Mouse (Mus musculus) limb, embryonic 12.5 days (tissue): ENCODE measurements around the gene Nim1k. TPM values are rescaled to one million over a fixed set of nuclear protein-coding genes. Genes with fewer than 3 reads are reported as not detected.

Experiments
- ATAC-seq: fragments of 200-750 bp; cut with Nextera tagmentation; 2 replicates; pipeline ENCODE4 v1.8.0; 2017; ENCODE audit warnings: low read depth, moderate TSS enrichment; ENCODE audit not compliant: insufficient number of reproducible peaks, insufficient read depth, low FRiP score, low TSS enrichment
- H3K27ac ChIP-seq: fragments of 300-500 bp; sonication (generic); 2 replicates; pipeline ENCODE4 v1.5.1; 2016; ENCODE audit warnings: mild to moderate bottlenecking, moderate library complexity
- H3K27me3 ChIP-seq: fragments of 300-500 bp; sonication (generic); 2 replicates; pipeline ENCODE4 v1.6.1; 2016; ENCODE audit warnings: mild to moderate bottlenecking, moderate library complexity
- H3K36me3 ChIP-seq: fragments of 300-500 bp; sonication (generic); 2 replicates; pipeline ENCODE4 v1.6.1; 2016; ENCODE audit warnings: mild to moderate bottlenecking, moderate library complexity
- H3K4me1 ChIP-seq: fragments of 300-500 bp; sonication (generic); replicated peaks from 2 replicates; pipeline ENCODE4 v1.6.1; 2016
- H3K4me2 ChIP-seq: fragments of 300-500 bp; sonication (generic); 2 replicates; pipeline ENCODE4 v1.6.1; 2016; ENCODE audit warnings: mild to moderate bottlenecking, moderate library complexity
- H3K4me3 ChIP-seq: fragments of 300-500 bp; sonication (generic); replicated peaks from 2 replicates; pipeline ENCODE4 v1.5.1; 2016; ENCODE audit warnings: mild to moderate bottlenecking
- H3K9ac ChIP-seq: fragments of 300-500 bp; sonication (generic); replicated peaks from 2 replicates; pipeline ENCODE4 v1.6.1; 2016; ENCODE audit warnings: mild to moderate bottlenecking, moderate library complexity
- H3K9me3 ChIP-seq: fragments of 300-500 bp; sonication (generic); 2 replicates; pipeline ENCODE4 v1.6.1; 2016; ENCODE audit warnings: mild to moderate bottlenecking, moderate library complexity
- WGBS: fragments of 180-500 bp; shearing (Covaris S2); methylation state at CpG from one replicate; pipeline ENCODE4 v1.1.7; 2016; 5-methylcytosine and 5-hydroxymethylcytosine counted together
- polyA plus RNA-seq: library from polyadenylated mRNA; unstranded; fragments of >200 nt; fragmentation: Nextera tagmentation; extraction: Ambion mirVana; gene quantifications from 2 replicates; pipeline ENCODE4 v1.2.1, GENCODE M21; 2016

Gene Nim1k
- polyA plus RNA-seq, 1 experiment from 2014 or later = 1.6 TPM

DNA sequence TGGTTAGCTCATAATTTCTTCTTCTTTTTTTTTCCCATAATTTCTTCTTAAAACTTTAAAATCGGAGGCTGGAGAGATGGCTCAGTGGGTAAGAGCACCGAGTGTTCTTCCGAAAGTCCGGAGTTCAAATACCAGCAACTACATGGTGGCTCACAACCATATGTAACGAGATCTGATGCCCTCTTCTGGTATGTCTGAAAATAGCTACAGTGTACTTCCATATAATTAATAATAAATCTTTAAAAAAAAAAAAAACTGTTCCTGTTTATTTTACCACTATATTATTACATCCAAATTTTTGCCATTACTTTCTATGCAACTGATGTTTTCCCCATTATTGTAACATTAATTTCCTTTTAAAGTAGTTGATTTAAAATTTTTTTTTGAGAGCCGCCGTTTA, 31.1 kb downstream of the Nim1k start:
- no peak overlapping the region for H3K27ac ChIP-seq
- 0 out of 2 replicates have a peak, but pooled peaks cover 3% of the 10 kb centered on the region for H3K4me1 ChIP-seq
- H3K9me3 ChIP-seq = no peaks in the 10 kb centered on the region
- no peaks in the 10 kb centered on the region for H3K36me3 ChIP-seq
- no peak for ATAC-seq
- H3K9ac ChIP-seq = no peak overlapping the region
- H3K27me3 ChIP-seq = no peaks in the 10 kb centered on the region
- H3K4me2 ChIP-seq = no peak overlapping the region
- WGBS = 83% methylated on average over 7 of the region's 7 CpGs
- H3K4me3 ChIP-seq = no peak overlapping the region

DNA sequence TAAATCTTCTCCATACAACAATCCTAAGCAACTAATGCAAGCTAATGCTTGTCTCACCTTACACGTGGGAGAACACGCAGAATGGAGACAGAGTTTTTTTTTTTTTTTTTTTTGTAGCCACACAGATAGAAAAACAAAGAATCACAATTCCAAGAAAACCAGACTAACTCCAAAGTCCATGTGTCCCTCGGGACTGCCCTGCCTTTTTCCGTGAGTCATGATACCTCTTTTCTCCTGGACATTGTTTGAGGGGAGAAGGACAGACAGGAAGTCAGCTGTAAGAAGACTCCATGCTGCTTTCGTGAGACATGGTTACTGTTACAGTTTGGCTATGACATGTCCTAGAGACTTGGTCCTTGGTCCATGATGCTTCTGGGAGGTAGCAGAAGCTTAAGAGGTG, 32.3 kb downstream of the Nim1k start:
- ATAC-seq = no peak
- Histone ChIP-seq H3K27ac (no peak overlapping the region), H3K9me3 (no peaks in the 10 kb centered on the region), H3K27me3 (no peaks in the 10 kb centered on the region), H3K4me1 (0 out of 2 replicates have a peak, but pooled peaks cover 3% of the 10 kb centered on the region), H3K9ac (no peak overlapping the region), H3K4me3 (no peak overlapping the region), H3K4me2 (no peak overlapping the region), H3K36me3 (no peaks in the 10 kb centered on the region)
- 82% methylated on average over 5 of the region's 5 CpGs for WGBS

DNA sequence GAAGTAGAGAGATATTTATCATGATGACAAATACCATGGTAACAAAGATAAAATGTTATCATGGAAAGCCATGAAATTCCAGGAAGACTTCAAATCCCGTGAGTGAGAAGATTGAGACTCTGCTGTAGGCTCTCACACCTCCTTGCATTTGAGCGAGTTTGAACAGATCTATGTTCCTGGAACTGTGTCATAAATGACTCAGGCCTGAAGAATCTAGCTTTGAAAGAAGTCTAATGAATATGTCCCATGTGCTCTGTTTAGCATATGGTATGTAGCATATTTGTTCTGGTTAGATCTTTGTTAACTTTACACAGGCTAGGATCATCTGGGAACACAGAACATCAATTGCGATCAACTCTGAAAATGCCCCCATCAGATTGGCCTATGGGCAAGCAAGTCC, 33.2 kb downstream of the Nim1k start:
- no peak overlapping the region for H3K9ac ChIP-seq
- H3K27ac ChIP-seq = no peak overlapping the region
- 84% methylated on average over 3 of the region's 3 CpGs for WGBS
- no peak for ATAC-seq
- no peak overlapping the region for H3K4me2 ChIP-seq
- H3K36me3 ChIP-seq = no peaks in the 10 kb centered on the region
- H3K9me3 ChIP-seq = no peaks in the 10 kb centered on the region
- no peak overlapping the region for H3K4me3 ChIP-seq
- no peaks in the 10 kb centered on the region for H3K4me1 ChIP-seq
- no peaks in the 10 kb centered on the region for H3K27me3 ChIP-seq

DNA sequence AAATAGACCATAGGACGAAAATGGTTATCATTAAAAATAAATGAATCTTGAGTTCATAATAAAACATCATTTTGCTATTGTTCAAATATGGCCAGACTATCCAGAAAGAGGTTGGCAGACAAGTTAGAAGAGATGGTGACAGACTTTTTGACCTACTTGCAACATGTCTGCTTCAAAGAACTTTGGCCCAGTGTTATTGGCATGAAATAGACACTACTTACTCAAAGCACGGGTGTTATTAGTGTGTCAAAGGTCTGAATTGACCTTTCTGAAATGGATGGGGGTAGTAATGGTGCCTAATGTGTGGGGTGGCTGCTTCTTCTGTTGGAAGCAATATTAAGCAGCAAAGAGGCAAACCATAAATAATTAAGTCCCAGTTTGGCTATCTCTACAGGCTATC, 39.6 kb downstream of the Nim1k start:
- Histone ChIP-seq H3K27me3 (no peaks in the 10 kb centered on the region), H3K9ac (no peak overlapping the region)
- no peak for ATAC-seq

DNA sequence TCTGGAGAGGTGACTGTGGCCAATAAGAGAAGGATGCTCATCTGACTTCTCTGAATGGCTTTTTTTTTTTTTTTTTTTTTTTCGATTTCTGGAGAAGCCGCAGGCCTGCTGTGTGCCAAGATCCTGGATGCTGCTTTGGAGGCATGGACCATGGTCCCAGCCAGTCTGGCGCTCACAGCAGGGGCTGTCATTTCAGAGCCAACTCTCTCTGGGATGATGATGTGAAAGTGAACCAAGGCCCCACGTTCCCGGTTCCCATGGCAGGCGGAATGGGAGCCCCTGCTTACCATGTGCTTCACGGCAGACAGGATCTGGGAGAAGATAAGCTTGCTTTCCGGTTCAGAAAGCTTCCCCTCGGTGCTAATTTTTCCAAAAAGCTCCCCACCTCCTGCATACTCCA, 41.9 kb downstream of the Nim1k start:
- ATAC-seq = no peak
- Histone ChIP-seq H3K4me1 (no peaks in the 10 kb centered on the region), H3K27ac (no peak overlapping the region), H3K4me3 (no peak overlapping the region), H3K4me2 (no peak overlapping the region), H3K9me3 (no peaks in the 10 kb centered on the region), H3K27me3 (no peaks in the 10 kb centered on the region), H3K36me3 (peaks cover 28% of the 10 kb centered on the region), H3K9ac (no peak overlapping the region)
- WGBS = 81% methylated on average over 9 of the region's 9 CpGs

More for the DNA sequence above, 39.6 kb downstream of the Nim1k start:
- H3K4me1 ChIP-seq = no peaks in the 10 kb centered on the region
- no peak overlapping the region for H3K4me3 ChIP-seq
- 91% methylated on average over 2 of the region's 2 CpGs for WGBS
- H3K36me3 ChIP-seq = peaks cover 5% of the 10 kb centered on the region; the same call in 1 of the 2 replicates
- H3K9me3 ChIP-seq = no peaks in the 10 kb centered on the region
- H3K4me2 ChIP-seq = no peak overlapping the region
- H3K27ac ChIP-seq = no peak overlapping the region

DNA sequence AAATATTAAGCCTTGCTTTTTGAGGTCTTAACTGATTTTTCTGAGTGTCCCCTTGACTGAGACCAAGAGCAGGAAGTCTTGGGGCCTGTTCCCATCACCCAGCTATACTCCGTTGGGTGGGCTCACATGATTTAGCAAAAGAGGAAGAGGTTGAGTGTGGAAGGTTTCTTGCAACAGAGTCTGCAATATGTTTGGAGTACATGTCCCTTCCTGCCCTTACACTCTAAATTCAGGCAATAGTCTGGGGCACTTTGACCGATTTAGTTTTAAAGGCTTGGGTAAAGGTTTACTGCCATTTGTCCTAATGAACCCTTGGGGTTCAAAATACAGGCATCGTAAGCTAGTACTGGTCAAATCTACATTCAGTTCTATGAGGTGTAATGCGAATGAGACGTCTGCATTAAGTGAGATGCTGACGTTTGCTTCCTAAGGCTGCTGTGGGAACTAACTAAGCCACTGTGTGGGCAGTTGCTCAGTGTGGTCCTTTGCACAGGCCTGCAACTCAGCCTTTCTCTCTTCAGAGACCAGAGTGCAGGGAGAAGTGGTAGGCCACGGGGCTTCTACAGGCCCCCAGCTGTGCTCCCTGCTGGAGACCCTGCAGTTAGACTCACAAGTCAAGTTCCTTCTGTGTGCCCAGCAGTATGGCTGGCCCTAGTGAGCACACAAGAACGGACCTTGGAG, 42.4 kb downstream of the Nim1k start:
- no peaks in the 10 kb centered on the region for H3K27me3 ChIP-seq
- H3K4me2 ChIP-seq = no peak overlapping the region
- H3K4me1 ChIP-seq = no peaks in the 10 kb centered on the region
- H3K36me3 ChIP-seq = peaks cover 32% of the 10 kb centered on the region
- no peak overlapping the region for H3K4me3 ChIP-seq
- H3K27ac ChIP-seq = no peak overlapping the region
- H3K9ac ChIP-seq = no peak overlapping the region
- no peak for ATAC-seq
- 70% methylated on average over 8 of the region's 8 CpGs for WGBS
- no peaks in the 10 kb centered on the region for H3K9me3 ChIP-seq

DNA sequence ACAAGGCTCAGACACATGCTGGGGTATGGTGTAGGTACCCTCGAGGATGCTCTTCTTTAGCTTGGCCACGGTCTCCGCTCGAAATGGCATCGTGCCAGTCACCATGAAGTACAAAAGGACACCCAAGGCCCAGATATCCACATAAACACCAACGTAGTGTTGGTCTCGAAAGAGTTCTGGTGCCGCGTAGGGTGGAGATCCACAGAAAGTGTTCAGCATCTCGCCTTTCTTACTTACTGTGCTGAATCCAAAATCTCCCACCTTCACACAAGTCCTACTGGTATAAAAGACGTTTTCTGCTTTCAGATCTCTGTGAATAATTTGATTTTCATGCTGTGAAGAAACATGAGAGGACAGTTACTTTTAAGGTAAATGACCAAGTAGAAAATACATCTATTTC, 43.2 kb downstream of the Nim1k start:
- Histone ChIP-seq H3K36me3 (peaks cover 32% of the 10 kb centered on the region), H3K9me3 (no peaks in the 10 kb centered on the region), H3K4me1 (no peaks in the 10 kb centered on the region), H3K27me3 (no peaks in the 10 kb centered on the region), H3K4me2 (no peak overlapping the region), H3K27ac (no peak overlapping the region), H3K4me3 (no peak overlapping the region), H3K9ac (no peak overlapping the region)
- WGBS = 96% methylated on average over 11 of the region's 11 CpGs
- no peak for ATAC-seq

DNA sequence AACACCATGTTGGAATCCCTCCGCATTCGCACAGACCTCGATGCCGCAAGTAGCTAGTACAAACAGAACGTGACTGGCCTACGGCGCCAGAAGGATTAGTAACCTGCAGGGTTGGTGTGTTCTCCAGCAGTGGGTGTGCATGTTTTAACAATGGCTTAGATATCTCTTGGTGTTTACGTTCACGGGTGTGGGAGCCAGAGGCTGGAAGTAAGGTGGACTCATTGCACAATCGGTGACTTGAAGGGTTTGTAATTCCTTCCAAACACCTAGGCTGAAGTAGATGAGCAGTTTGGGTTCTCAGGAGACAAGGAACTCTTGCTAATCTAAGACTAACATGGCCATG, 45.4 kb downstream of the Nim1k start:
- 90% methylated on average over 10 of the region's 10 CpGs for WGBS
- H3K36me3 ChIP-seq = peaks cover 48% of the 10 kb centered on the region
- no peaks in the 10 kb centered on the region for H3K27me3 ChIP-seq
- no peaks in the 10 kb centered on the region for H3K9me3 ChIP-seq
- no peak overlapping the region for H3K4me3 ChIP-seq
- H3K4me1 ChIP-seq = no peaks in the 10 kb centered on the region
- ATAC-seq = no peak
- no peak overlapping the region for H3K9ac ChIP-seq
- H3K4me2 ChIP-seq = no peak overlapping the region
- no peak overlapping the region; the same call in 1 of the 2 replicates for H3K27ac ChIP-seq

DNA sequence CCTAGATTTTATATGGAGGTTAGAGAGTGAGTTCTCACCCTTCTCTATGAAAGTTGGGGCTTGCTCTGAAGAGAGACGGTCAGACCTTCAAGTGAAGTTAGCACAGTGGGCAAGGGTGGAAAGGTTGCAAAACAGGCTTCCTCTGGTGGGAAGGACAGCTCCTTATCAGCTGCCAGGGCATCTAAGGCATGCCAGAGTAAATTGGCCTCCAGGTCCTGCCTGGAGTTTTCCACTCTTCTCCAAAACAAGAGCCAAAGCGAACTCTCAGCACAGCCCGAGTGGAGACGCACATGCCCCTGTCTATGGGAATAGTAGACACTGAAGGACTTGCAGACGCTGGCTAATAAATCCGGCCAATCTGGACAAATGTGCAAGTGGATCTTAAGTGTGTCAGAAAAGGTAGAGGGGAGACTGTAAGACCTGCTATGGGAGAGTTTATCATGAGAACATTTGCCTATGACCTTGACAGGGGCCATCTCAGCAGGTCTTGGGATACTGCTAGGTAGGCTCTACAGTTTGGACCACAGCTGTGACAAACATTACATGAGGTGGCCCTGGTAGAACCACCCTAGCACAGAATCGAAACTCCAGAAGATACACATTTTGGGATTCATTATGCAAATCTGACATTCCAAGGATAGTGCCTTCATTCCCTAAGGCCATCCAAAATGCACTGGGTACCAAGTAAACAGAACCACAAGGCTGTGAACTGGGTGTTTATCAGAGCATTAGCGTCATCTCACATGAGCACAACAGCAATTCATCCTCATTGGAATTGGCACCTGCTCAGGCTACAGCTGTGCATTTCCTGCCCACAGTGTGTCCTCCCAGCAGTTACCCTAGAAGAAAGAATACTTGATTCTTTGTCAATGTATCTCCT, 46.1 kb downstream of the Nim1k start:
- no peak overlapping the region for H3K4me2 ChIP-seq
- H3K9me3 ChIP-seq = no peaks in the 10 kb centered on the region
- no peak for ATAC-seq
- no peak overlapping the region for H3K9ac ChIP-seq
- no peaks in the 10 kb centered on the region for H3K27me3 ChIP-seq
- peaks cover 54% of the 10 kb centered on the region for H3K36me3 ChIP-seq
- H3K4me3 ChIP-seq = no peak overlapping the region
- WGBS = 90% methylated on average over 8 of the region's 8 CpGs
- H3K27ac ChIP-seq = no peak overlapping the region; the same call in 1 of the 2 replicates
- no peaks in the 10 kb centered on the region for H3K4me1 ChIP-seq

DNA sequence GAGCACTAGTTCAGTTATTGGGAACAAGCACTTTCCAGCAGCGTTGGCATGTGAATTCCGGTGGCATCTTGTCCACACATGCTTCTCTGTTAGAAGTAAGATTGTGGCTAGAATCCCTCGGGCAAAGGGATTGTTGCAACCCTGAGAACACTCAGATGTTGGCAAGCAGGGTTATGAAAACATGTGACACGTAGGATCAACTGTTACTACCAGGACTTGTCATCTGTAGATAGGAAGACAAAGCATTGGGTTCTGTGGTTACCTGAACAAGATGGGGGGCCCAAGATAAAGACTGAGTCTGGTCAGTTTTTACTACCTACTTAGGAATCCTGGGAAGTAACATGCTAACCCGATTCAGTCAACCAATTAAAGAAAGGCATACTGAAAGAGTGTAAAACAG, 46.7 kb downstream of the Nim1k start:
- no peaks in the 10 kb centered on the region for H3K9me3 ChIP-seq
- H3K27ac ChIP-seq = no peak overlapping the region
- ATAC-seq = no peak
- H3K9ac ChIP-seq = no peak overlapping the region
- no peaks in the 10 kb centered on the region for H3K27me3 ChIP-seq
- WGBS = 88% methylated on average over 5 of the region's 5 CpGs
- no peaks in the 10 kb centered on the region for H3K4me1 ChIP-seq
- H3K4me3 ChIP-seq = no peak overlapping the region
- peaks cover 61% of the 10 kb centered on the region for H3K36me3 ChIP-seq
- H3K4me2 ChIP-seq = no peak overlapping the region

DNA sequence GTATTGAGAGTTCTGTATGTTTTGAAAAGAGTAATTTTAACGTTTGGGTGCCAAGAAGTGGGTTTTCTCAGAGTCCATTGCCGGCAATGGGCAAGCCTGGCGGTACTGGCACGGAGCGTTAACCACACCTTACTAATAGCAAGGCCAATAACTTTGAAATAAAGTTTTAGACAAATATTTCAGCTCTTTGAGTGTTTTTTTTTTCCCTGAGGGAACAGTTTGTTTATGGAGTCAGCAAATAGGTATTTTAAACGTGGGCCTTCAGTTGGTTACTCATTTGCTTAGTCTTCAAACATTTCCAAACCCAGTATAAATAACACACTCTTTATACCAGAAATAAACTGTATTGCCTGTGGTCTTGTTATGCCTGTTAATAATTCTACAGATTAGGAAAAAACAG, 47.8 kb downstream of the Nim1k start:
- H3K9ac ChIP-seq = no peak overlapping the region
- H3K36me3 ChIP-seq = peaks cover 69% of the 10 kb centered on the region
- no peak for ATAC-seq
- no peaks in the 10 kb centered on the region for H3K9me3 ChIP-seq
- WGBS = 89% methylated on average over 6 of the region's 6 CpGs
- no peaks in the 10 kb centered on the region for H3K27me3 ChIP-seq
- H3K4me1 ChIP-seq = no peaks in the 10 kb centered on the region
- no peak overlapping the region for H3K4me3 ChIP-seq
- H3K4me2 ChIP-seq = no peak overlapping the region
- H3K27ac ChIP-seq = no peak overlapping the region
